Mouse (Mus musculus): ENCODE measurements around the gene Gm45213. TPM values are rescaled to one million over a fixed set of nuclear protein-coding genes. Genes with fewer than 3 reads are reported as not detected.

Gm45213 gene
- polyA plus RNA-seq, 1 experiment from 2014 or later: not detected

- Histone ChIP-seq H3K36me3 (peaks cover 29% of the 10 kb centered on the region), H3K4me1 (peaks cover 10% of the 10 kb centered on the region), H3K4me3 (peak overlapping the region; percentile 96), H3K27me3 (ENCODE audit: insufficient read depth, poor library complexity, severe bottlenecking) (no peaks in the 10 kb centered on the region), H3K9me3 (no peaks in the 10 kb centered on the region), H3K27ac (peak overlapping the region; percentile 90)
- peak; percentile 95 for DNase-seq (ENCODE audit: low spot score)
- WGBS: under 1% methylated on average over 64 of the region's 64 CpGs
These were observed 16.9 kb downstream of the Gm45213 start for GRCm38 (mm10) chr7:66060066-66060956.

GRCm38 (mm10) chr7:66061057-66061456 lies 17.7 kb downstream of the Gm45213 start:
- Histone ChIP-seq H3K4me1 (peaks cover 10% of the 10 kb centered on the region), H3K36me3 (peaks cover 35% of the 10 kb centered on the region), H3K27me3 (ENCODE audit: insufficient read depth, poor library complexity, severe bottlenecking) (no peaks in the 10 kb centered on the region), H3K27ac (peak overlapping the region; percentile 90), H3K4me3 (peak overlapping the region; percentile 96), H3K9me3 (no peaks in the 10 kb centered on the region)
- DNase-seq (ENCODE audit: low spot score): no peak
- WGBS: 2% methylated on average over 14 of the region's 14 CpGs

- Histone ChIP-seq H3K27me3 (ENCODE audit: insufficient read depth, poor library complexity, severe bottlenecking) (no peaks in the 10 kb centered on the region), H3K27ac (no peak overlapping the region), H3K4me1 (peaks cover 12% of the 10 kb centered on the region), H3K36me3 (peaks cover 60% of the 10 kb centered on the region), H3K4me3 (no peak overlapping the region), H3K9me3 (no peaks in the 10 kb centered on the region)
- WGBS: 90% methylated on average over 2 of the region's 2 CpGs
- DNase-seq (ENCODE audit: low spot score): no peak
These were observed 33.0 kb downstream of the Gm45213 start for GRCm38 (mm10) chr7:66076411-66076810.

GRCm38 (mm10) chr7:66079364-66080230 lies 36.2 kb downstream of the Gm45213 start, which contains the start of gene Selenos:
TSS of gene Selenos (plus strand) at chr7:66079649.
- H3K36me3 ChIP-seq: peaks cover 58% of the 10 kb centered on the region
- peak; percentile 98 for DNase-seq (ENCODE audit: low spot score)

GRCm38 (mm10) chr7:66080231-66080613 lies 36.8 kb downstream of the Gm45213 start:
- Histone ChIP-seq H3K4me1 (peaks cover 12% of the 10 kb centered on the region), H3K27ac (peak overlapping the region; percentile 92; the same call in 1 of the 2 replicates), H3K27me3 (ENCODE audit: insufficient read depth, poor library complexity, severe bottlenecking) (no peaks in the 10 kb centered on the region), H3K36me3 (peaks cover 58% of the 10 kb centered on the region), H3K4me3 (peak overlapping the region; percentile 84), H3K9me3 (no peaks in the 10 kb centered on the region)
- 55% methylated on average over 5 of the region's 5 CpGs for WGBS
- DNase-seq (ENCODE audit: low spot score): no peak

More at GRCm38 (mm10) chr7:66079364-66080230, 36.2 kb downstream of the Gm45213 start, which contains the start of gene Selenos:
- Histone ChIP-seq H3K4me3 (peak within 1 kb of the TSS; percentile 84), H3K4me1 (peaks cover 12% of the 10 kb centered on the region), H3K9me3 (no peaks in the 10 kb centered on the region), H3K27me3 (ENCODE audit: insufficient read depth, poor library complexity, severe bottlenecking) (no peaks in the 10 kb centered on the region), H3K27ac (peak within 1 kb of the TSS; percentile 92)
- under 1% methylated on average over 65 of the region's 65 CpGs for whole genome bisulfite sequencing

- no peaks in the 10 kb centered on the region for H3K9me3 ChIP-seq
- peaks cover 11% of the 10 kb centered on the region for H3K4me1 ChIP-seq
- no peak overlapping the region for H3K4me3 ChIP-seq
- H3K27ac ChIP-seq: no peak overlapping the region
- DNase-seq (ENCODE audit: low spot score): no peak
- 91% methylated on average over 6 of the region's 6 CpGs for WGBS
- H3K27me3 ChIP-seq (ENCODE audit: insufficient read depth, poor library complexity, severe bottlenecking): no peaks in the 10 kb centered on the region
- peaks cover 74% of the 10 kb centered on the region for H3K36me3 ChIP-seq
These were observed 40.4 kb downstream of the Gm45213 start for GRCm38 (mm10) chr7:66083757-66084156.

GRCm38 (mm10) chr7:66084546-66084945 lies 41.1 kb downstream of the Gm45213 start:
- no peak overlapping the region for H3K4me3 ChIP-seq
- no peak overlapping the region for H3K27ac ChIP-seq
- 86% methylated on average over 7 of the region's 7 CpGs for WGBS
- H3K27me3 ChIP-seq (ENCODE audit: insufficient read depth, poor library complexity, severe bottlenecking): no peaks in the 10 kb centered on the region
- H3K9me3 ChIP-seq: no peaks in the 10 kb centered on the region
- peaks cover 7% of the 10 kb centered on the region for H3K4me1 ChIP-seq
- DNase-seq (ENCODE audit: low spot score): no peak
- peaks cover 80% of the 10 kb centered on the region for H3K36me3 ChIP-seq

GRCm38 (mm10) chr7:66087652-66088051 lies 44.2 kb downstream of the Gm45213 start:
- Histone ChIP-seq H3K4me3 (no peak overlapping the region), H3K9me3 (no peaks in the 10 kb centered on the region), H3K27me3 (ENCODE audit: insufficient read depth, poor library complexity, severe bottlenecking) (no peaks in the 10 kb centered on the region), H3K36me3 (peaks cover 93% of the 10 kb centered on the region), H3K27ac (no peak overlapping the region), H3K4me1 (no peaks in the 10 kb centered on the region)
- WGBS: 93% methylated on average over 4 of the region's 4 CpGs
- no peak for DNase-seq (ENCODE audit: low spot score)

GRCm38 (mm10) chr7:66088077-66088476 lies 44.7 kb downstream of the Gm45213 start:
- Histone ChIP-seq H3K27ac (no peak overlapping the region), H3K4me1 (no peaks in the 10 kb centered on the region), H3K27me3 (ENCODE audit: insufficient read depth, poor library complexity, severe bottlenecking) (no peaks in the 10 kb centered on the region), H3K4me3 (no peak overlapping the region), H3K9me3 (no peaks in the 10 kb centered on the region), H3K36me3 (peaks cover 93% of the 10 kb centered on the region)
- WGBS: 89% methylated on average over 2 of the region's 2 CpGs
- no peak for DNase-seq (ENCODE audit: low spot score)

GRCm38 (mm10) chr7:66090676-66091190 lies 47.3 kb downstream of the Gm45213 start:
- Histone ChIP-seq H3K4me1 (no peaks in the 10 kb centered on the region), H3K4me3 (no peak overlapping the region), H3K27me3 (ENCODE audit: insufficient read depth, poor library complexity, severe bottlenecking) (no peaks in the 10 kb centered on the region), H3K27ac (no peak overlapping the region), H3K9me3 (no peaks in the 10 kb centered on the region), H3K36me3 (peaks cover 68% of the 10 kb centered on the region)
- WGBS: 86% methylated on average over 11 of the region's 11 CpGs
- no peak for DNase-seq (ENCODE audit: low spot score)

GRCm38 (mm10) chr7:66091553-66091952 lies 48.2 kb downstream of the Gm45213 start:
- Histone ChIP-seq H3K4me1 (no peaks in the 10 kb centered on the region), H3K27me3 (ENCODE audit: insufficient read depth, poor library complexity, severe bottlenecking) (no peaks in the 10 kb centered on the region), H3K9me3 (no peaks in the 10 kb centered on the region), H3K36me3 (peaks cover 60% of the 10 kb centered on the region), H3K4me3 (no peak overlapping the region), H3K27ac (no peak overlapping the region)
- no peak for DNase-seq (ENCODE audit: low spot score)
- 84% methylated on average over 7 of the region's 7 CpGs for WGBS

GRCm38 (mm10) chr7:66092656-66093055 lies 49.3 kb downstream of the Gm45213 start:
- peaks cover 49% of the 10 kb centered on the region for H3K36me3 ChIP-seq
- no peaks in the 10 kb centered on the region for H3K4me1 ChIP-seq
- H3K4me3 ChIP-seq: no peak overlapping the region
- no peaks in the 10 kb centered on the region for H3K9me3 ChIP-seq
- no peak overlapping the region for H3K27ac ChIP-seq
- WGBS: 90% methylated on average over 8 of the region's 8 CpGs
- no peaks in the 10 kb centered on the region for H3K27me3 ChIP-seq (ENCODE audit: insufficient read depth, poor library complexity, severe bottlenecking)
- no peak for DNase-seq (ENCODE audit: low spot score)
